Mouse (Mus musculus): ENCODE results near the gene Meis2. TPM values are rescaled to one million over a fixed set of nuclear protein-coding genes. Genes with fewer than 3 reads are reported as not detected.

Gene Meis2
- polyA plus RNA-seq (2016; fragmentation: Nextera tagmentation; extraction: Ambion mirVana): 63.2 and 65.7 TPM in 2 replicates

DNA sequence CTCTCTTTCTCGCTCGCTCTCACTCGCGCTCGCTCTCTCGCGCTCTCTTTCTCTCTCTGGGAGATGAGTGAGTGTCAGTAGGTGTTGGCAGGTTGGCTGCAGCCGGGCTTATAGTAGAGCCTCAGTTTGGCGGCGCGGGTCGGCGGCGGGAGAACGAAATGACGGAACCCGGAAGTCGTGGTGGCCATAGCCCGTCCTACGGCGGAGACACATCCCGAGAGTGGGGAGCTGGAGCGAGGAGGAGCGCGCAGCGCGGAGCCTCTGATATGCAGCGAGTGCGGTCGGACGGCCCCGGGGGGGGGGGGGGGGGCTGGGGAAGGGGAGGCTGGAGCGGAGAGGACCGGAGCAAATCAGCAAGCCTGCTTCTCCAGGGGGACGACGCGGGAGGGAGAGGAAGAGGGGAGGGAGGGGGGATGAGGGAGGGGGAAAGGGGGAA is at the start of gene Meis2:
Gene Meis2, minus strand, starts transcription at position 270 of the 436 bp plus-strand sequence.
- peaks cover 15% of the 10 kb centered on the region for H3K27me3 ChIP-seq (ENCODE audit: low read depth, poor library complexity, severe bottlenecking)
- DNase-seq (ENCODE audit: low spot score): peak; percentile 89
- peaks cover 7% of the 10 kb centered on the region for H3K36me3 ChIP-seq
- H3K9me3 ChIP-seq (replicated peaks): no peaks in the 10 kb centered on the region
- WGBS: under 1% methylated on average over 31 of the region's 37 CpGs
- peak within 1 kb of the TSS; percentile 93 for H3K27ac ChIP-seq
- H3K4me3 ChIP-seq: peak within 1 kb of the TSS; percentile 77
- peaks cover 65% of the 10 kb centered on the region for H3K4me1 ChIP-seq

DNA sequence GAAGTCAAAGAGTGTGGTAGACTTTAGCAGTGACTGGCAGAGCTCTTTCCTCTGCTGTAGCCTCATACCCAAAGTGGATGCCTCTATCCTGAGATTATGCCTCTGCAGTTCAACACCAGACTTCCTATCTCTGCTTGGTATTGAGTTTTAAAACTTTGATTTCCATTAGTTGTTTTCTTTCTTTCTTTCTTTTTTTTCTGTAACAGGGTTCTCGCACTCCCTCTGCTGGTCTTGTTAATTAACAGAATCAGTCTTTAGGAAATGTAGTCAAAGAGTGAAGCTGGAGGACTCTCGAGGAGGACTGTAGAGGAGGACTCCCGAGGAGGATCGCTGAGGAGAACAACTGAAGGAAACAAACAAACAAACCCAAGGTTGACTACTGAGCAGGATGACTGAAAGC is 40.6 kb upstream of the Meis2 start:
- Histone ChIP-seq H3K36me3 (no peaks in the 10 kb centered on the region), H3K27me3 (ENCODE audit: low read depth, poor library complexity, severe bottlenecking) (0 out of 2 replicates have a peak, but pooled peaks cover 5% of the 10 kb centered on the region), H3K9me3 (replicated peaks) (no peaks in the 10 kb centered on the region), H3K27ac (no peak overlapping the region), H3K4me1 (peaks cover 3% of the 10 kb centered on the region; the same call in 1 of the 2 replicates), H3K4me3 (no peak overlapping the region)
- 78% methylated on average over 4 of the region's 4 CpGs for whole genome bisulfite sequencing
- DNase-seq (ENCODE audit: low spot score): no peak

DNA sequence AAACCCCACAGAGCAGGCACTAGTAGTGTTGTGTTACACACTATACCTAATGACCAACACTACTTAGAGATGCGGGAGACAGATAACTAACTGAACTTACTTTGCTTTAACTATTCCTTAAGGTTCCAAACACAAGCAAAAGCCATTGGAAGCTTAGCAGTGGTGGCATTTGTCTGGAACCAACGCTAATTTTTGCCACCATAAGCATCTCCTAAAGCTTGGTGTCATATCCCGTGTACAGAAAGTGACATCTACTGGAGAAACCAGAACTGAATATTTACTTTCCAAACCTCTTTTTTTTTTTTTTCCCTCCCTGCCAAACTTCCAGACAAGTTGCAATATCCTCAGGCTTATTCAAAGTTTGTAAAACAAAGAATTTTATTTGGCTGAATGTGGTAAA is 39.5 kb upstream of the Meis2 start:
- DNase-seq (ENCODE audit: low spot score): no peak
- no peaks in the 10 kb centered on the region for H3K36me3 ChIP-seq
- WGBS: 68% methylated on average over 3 of the region's 3 CpGs
- peaks cover 3% of the 10 kb centered on the region; the same call in 1 of the 2 replicates for H3K4me1 ChIP-seq
- no peak overlapping the region for H3K27ac ChIP-seq
- H3K27me3 ChIP-seq (ENCODE audit: low read depth, poor library complexity, severe bottlenecking): 0 out of 2 replicates have a peak, but pooled peaks cover 5% of the 10 kb centered on the region
- H3K4me3 ChIP-seq: no peak overlapping the region
- H3K9me3 ChIP-seq (replicated peaks): no peaks in the 10 kb centered on the region

DNA sequence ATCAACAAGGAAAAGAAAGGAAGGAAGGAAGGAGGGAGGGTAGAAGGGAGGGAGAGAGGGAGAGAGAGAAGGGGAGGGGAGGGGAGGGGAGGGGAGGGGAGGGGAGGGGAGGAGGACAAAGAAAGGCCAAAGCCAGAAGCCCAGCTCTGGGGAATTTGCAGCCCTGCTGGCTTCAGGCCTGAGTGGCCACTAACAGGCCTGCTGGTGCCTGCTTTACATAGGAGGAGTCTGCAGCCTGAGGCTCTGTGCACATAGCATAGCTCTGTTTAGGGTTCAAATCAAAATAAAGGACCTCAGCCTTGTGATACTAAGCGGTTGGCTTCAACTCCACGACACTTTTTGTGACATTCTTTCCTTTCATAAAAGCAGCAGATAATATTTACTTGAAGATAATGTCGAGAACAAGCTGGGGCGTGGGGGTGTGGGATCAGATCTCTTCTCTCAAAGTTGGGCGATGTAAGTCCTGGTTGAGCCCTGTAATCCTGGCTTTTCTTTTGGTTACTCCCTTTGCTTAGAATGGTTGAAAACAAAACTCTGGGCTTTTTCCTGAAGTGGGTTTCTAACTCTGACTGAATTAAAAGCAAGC is 37.9 kb upstream of the Meis2 start:
- DNase-seq (ENCODE audit: low spot score): no peak
- 59% methylated on average over 5 of the region's 5 CpGs for WGBS
- no peaks in the 10 kb centered on the region for H3K36me3 ChIP-seq
- H3K4me3 ChIP-seq: no peak overlapping the region
- 0 out of 2 replicates have a peak, but pooled peaks cover 5% of the 10 kb centered on the region for H3K27me3 ChIP-seq (ENCODE audit: low read depth, poor library complexity, severe bottlenecking)
- no peaks in the 10 kb centered on the region for H3K9me3 ChIP-seq (replicated peaks)
- H3K27ac ChIP-seq: no peak overlapping the region
- H3K4me1 ChIP-seq: peaks cover 3% of the 10 kb centered on the region; the same call in 1 of the 2 replicates

DNA sequence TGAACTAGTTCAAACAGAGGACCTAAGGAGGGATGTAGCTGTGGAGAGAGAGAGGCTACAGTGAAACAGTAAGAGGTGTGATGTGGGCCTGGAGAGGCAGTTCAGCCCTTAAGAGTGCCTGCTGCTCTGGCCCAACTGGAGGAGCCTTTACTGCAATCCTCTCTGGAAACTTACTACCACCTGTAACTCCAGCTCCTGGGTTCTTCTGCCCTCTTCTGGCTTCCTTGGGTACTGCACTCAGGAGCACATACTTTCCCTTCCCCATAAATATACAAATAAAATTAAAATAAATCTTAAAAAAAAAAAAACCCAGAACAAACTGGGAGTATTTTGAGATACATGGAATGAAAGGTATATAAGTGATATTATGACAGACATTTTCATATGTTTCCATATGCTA is 35.6 kb upstream of the Meis2 start:
- 0 out of 2 replicates have a peak, but pooled peaks cover 5% of the 10 kb centered on the region for H3K27me3 ChIP-seq (ENCODE audit: low read depth, poor library complexity, severe bottlenecking)
- no peak overlapping the region for H3K4me3 ChIP-seq
- H3K27ac ChIP-seq: no peak overlapping the region
- DNase-seq (ENCODE audit: low spot score): peak; percentile 72
- H3K36me3 ChIP-seq: no peaks in the 10 kb centered on the region
- peaks cover 3% of the 10 kb centered on the region; the same call in 1 of the 2 replicates for H3K4me1 ChIP-seq
- no peaks in the 10 kb centered on the region for H3K9me3 ChIP-seq (replicated peaks)

DNA sequence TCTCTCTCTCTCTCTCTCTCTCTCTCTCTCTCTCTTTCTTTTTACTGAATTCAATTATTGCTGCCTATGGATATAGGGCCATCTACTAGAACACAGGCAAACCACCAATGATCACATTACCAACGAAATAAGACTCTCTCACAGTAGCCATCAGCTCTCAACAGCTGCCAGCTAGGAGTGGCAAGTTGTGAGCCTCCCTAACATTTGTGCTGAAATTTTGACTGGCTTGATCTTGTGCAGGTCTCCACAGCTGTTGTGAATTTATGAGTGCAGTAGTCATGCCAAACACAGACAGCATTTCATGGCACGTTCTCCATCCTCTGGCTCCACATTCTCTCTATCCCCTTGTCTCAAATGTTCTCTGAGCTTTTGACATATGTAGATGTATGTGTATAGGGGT is 15.3 kb upstream of the Meis2 start:
- Histone ChIP-seq H3K4me3 (no peak overlapping the region), H3K36me3 (peaks cover 5% of the 10 kb centered on the region; the same call in 1 of the 2 replicates), H3K27ac (no peak overlapping the region), H3K9me3 (replicated peaks) (no peaks in the 10 kb centered on the region), H3K27me3 (ENCODE audit: low read depth, poor library complexity, severe bottlenecking) (peaks cover 19% of the 10 kb centered on the region), H3K4me1 (peaks cover 4% of the 10 kb centered on the region; the same call in 1 of the 2 replicates)
- DNase-seq (ENCODE audit: low spot score): no peak
- WGBS: 89% methylated on average over 2 of the region's 2 CpGs

DNA sequence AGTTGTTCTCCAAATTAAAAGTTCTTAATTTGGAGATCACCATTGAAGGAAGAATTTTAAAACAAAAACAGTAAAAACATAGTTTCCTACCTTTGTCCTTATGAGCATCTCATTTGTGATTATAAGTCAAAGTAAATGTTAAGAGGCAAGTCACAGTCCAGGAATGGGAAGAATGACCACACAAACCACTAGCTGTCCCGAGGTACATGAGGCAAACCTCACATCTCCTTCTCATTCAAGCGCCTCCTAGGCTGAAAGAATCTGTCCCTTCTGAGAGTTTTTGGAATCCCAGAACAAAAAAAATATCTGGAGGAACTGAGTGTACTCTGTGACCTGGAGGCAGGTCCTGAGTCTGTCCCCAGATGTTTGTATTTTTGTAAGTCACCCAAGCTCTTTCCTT is 13.2 kb upstream of the Meis2 start:
- peaks cover 5% of the 10 kb centered on the region; the same call in 1 of the 2 replicates for H3K36me3 ChIP-seq
- WGBS: 84% methylated on average over 2 of the region's 2 CpGs
- H3K9me3 ChIP-seq (replicated peaks): no peaks in the 10 kb centered on the region
- no peak overlapping the region for H3K4me3 ChIP-seq
- H3K27me3 ChIP-seq (ENCODE audit: low read depth, poor library complexity, severe bottlenecking): peaks cover 33% of the 10 kb centered on the region
- no peak overlapping the region for H3K27ac ChIP-seq
- no peak for DNase-seq (ENCODE audit: low spot score)
- peaks cover 17% of the 10 kb centered on the region for H3K4me1 ChIP-seq

DNA sequence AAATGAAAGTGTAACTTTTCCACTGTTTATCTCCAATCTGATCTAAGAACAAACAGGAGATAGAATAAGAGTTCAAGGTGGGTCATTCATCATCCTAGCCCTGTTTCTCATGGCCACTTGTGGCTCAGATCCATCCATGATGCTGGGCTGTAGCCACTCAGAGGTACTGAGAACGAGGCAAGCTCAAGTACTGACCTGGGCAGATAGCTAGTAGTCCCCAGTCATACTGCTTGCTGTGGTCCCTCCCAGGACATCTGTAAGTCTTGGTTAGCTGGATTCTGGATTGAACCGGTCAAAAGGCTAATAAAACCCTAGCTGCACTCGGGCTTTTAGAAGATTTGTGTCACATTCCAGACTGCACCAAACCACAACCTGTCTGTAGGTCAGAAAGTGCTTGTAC is 12.1 kb upstream of the Meis2 start:
- peaks cover 20% of the 10 kb centered on the region for H3K4me1 ChIP-seq
- no peak overlapping the region for H3K27ac ChIP-seq
- H3K36me3 ChIP-seq: peaks cover under 1% of the 10 kb centered on the region; the same call in 1 of the 2 replicates
- no peaks in the 10 kb centered on the region for H3K9me3 ChIP-seq (replicated peaks)
- H3K4me3 ChIP-seq: no peak overlapping the region
- no peak for DNase-seq (ENCODE audit: low spot score)
- H3K27me3 ChIP-seq (ENCODE audit: low read depth, poor library complexity, severe bottlenecking): peaks cover 44% of the 10 kb centered on the region
- WGBS: 43% methylated on average over 3 of the region's 3 CpGs

DNA sequence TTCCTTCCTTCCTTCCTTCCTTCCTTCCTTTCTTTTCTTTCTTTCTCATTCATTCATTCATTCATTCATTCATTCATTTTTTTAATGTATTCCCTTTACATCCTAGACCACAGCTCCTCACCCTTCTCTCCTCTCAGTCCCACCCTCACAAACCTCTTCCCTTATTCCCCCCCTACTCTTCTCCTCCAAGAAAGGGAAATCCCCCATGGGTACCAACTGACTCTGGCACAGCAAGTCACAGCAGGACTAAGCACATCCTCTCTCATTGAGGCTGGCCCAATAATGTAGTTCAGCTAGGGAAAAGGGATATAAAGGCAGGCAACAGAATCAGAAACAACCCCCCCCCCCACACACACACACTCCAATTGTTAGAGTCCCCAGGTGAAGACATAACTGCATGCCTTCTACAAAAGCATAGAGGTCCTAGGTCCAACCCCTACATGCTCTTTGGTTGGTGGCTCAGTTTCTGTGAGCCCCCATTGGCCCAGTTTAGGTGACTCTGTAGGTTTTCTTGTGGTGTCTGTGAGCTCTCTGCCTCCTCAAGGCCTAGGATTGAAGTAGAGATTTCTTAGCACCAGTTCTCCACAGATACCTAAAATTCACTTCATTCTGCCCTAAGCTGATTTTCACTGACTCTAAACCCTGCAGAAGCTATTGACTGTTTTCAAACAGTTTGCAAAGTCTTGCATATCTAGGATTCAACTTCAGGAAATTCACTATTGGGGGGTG is 11.3 kb upstream of the Meis2 start:
- DNase-seq (ENCODE audit: low spot score): no peak
- H3K27me3 ChIP-seq (ENCODE audit: low read depth, poor library complexity, severe bottlenecking): peaks cover 52% of the 10 kb centered on the region
- H3K4me1 ChIP-seq: peaks cover 28% of the 10 kb centered on the region
- no peak overlapping the region for H3K27ac ChIP-seq
- no peaks in the 10 kb centered on the region for H3K9me3 ChIP-seq (replicated peaks)
- no peak overlapping the region for H3K4me3 ChIP-seq
- H3K36me3 ChIP-seq: no peaks in the 10 kb centered on the region

DNA sequence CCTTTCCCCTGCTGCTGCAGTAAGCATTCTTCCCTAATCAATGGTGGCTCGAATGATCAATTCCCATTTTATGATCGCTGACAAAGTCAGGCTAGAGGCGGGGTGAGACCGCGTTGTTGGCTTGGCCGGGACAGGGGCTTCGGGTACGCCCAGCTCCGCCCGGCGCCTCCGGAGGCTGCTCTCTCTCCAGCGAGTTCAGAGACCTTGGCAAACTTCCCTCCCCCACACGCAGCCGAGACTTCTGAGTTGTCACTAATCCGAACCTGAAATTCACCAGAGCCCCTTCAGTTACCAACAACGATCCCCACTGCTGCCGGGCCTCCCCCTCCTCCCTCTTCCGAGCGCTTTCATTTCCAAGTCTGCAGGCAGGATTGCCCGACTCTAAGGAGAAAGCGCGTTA is 10.3 kb upstream of the Meis2 start:
- peak overlapping the region; percentile 66 for H3K27ac ChIP-seq
- H3K27me3 ChIP-seq (ENCODE audit: low read depth, poor library complexity, severe bottlenecking): peaks cover 59% of the 10 kb centered on the region
- peaks cover 38% of the 10 kb centered on the region for H3K4me1 ChIP-seq
- DNase-seq (ENCODE audit: low spot score): peak; percentile 87
- peak overlapping the region; percentile 45 for H3K4me3 ChIP-seq
- no peaks in the 10 kb centered on the region for H3K9me3 ChIP-seq (replicated peaks)
- no peaks in the 10 kb centered on the region for H3K36me3 ChIP-seq
- WGBS: under 1% methylated on average over 23 of the region's 23 CpGs

DNA sequence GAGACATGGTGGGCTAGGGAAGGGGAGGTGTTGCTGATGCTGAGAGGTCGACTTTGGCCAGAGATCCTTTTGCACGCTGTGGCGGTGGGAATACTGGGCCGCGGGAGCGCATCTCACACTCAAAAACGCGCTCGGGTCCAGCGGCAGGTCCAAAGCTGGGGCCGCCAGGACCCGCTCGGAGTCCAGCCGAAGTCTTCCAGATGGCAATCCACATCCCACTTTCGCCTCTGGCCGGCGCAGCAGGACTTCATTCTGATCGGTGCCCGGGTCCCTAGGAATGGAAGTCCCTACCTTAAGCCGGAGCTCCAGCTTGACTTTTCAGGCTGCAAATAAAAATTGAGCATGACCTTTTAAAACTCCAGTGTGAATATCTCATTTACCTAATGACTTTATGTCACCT is 9.8 kb upstream of the Meis2 start:
- peaks cover 64% of the 10 kb centered on the region for H3K27me3 ChIP-seq (ENCODE audit: low read depth, poor library complexity, severe bottlenecking)
- under 1% methylated on average over 20 of the region's 20 CpGs for WGBS
- H3K9me3 ChIP-seq (replicated peaks): no peaks in the 10 kb centered on the region
- no peaks in the 10 kb centered on the region for H3K36me3 ChIP-seq
- H3K27ac ChIP-seq: peak overlapping the region; percentile 66
- H3K4me1 ChIP-seq: peaks cover 40% of the 10 kb centered on the region
- DNase-seq (ENCODE audit: low spot score): peak; percentile 72
- peak overlapping the region; percentile 45 for H3K4me3 ChIP-seq

DNA sequence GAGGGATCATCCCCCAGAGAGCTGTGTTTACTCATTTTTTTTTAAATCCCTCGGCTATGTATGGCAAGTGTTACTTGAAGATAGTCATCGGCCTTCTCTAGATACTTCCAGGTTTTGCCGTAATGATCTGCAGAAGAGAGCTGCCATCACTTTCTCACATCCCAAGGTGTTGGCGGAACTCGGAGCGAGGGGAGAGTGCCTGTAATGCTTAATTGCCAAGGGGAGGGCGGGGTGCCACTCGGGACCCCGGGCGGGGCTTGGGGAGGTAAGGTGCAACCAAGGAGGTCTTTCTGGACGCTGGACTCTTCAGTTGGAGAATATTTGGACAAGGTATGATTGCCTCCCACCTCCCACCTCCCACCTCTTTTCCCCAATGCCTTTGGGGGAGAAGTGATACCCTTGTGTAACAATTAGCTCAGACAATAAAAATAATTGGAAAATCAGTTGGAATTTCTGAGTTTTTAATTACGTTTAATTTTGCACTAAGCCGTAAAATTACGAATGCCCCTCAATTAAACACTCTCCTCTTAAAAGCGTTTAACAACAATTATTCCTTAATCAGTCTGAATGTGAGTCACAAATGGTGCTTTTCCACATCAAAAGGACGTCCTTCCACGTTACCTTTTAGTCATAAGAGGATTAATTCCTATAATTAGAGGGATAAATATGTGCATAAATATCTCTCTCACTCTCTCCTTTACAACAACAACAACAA is 9.2 kb upstream of the Meis2 start:
- DNase-seq (ENCODE audit: low spot score): no peak
- Histone ChIP-seq H3K4me1 (peaks cover 44% of the 10 kb centered on the region), H3K4me3 (peak overlapping the region; percentile 45), H3K36me3 (no peaks in the 10 kb centered on the region), H3K27me3 (ENCODE audit: low read depth, poor library complexity, severe bottlenecking) (peaks cover 70% of the 10 kb centered on the region), H3K27ac (peak overlapping the region; percentile 66), H3K9me3 (replicated peaks) (no peaks in the 10 kb centered on the region)
- 2% methylated on average over 17 of the region's 17 CpGs for WGBS

DNA sequence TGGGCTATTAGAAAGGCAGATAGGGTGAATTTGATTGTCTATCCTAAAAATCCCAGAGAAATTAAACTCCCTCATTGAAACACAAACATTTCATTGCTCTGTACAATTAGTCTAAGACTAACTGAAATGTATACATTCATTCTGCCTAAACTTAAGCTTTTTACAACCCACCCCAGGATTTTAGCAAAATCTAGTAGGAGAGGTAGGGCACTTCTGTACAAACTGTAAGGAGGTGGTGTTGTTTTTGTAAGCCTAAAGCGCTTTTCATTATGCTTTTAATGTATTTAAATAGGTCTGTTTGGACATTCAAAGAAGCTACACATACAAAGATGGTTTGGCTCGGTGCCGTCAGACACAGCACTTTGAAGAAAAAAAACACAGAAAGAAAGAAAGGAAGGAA is 8.4 kb upstream of the Meis2 start:
- H3K4me3 ChIP-seq: no peak overlapping the region
- 18% methylated on average over 3 of the region's 3 CpGs for WGBS
- H3K27me3 ChIP-seq (ENCODE audit: low read depth, poor library complexity, severe bottlenecking): peaks cover 77% of the 10 kb centered on the region
- H3K9me3 ChIP-seq (replicated peaks): no peaks in the 10 kb centered on the region
- DNase-seq (ENCODE audit: low spot score): no peak
- no peaks in the 10 kb centered on the region for H3K36me3 ChIP-seq
- H3K4me1 ChIP-seq: peaks cover 52% of the 10 kb centered on the region
- H3K27ac ChIP-seq: no peak overlapping the region

Measured in limb, embryonic 10.5 days (tissue).